Mouse (Mus musculus): ENCODE measurements around the gene Hnrnph3.
A peak's percentile ranks its signal among the peaks of the same experiment; 100 is the strongest.

Gene Hnrnph3

GRCm38 (mm10) chr10:63032267-63032666 is 8.2 kb upstream of the Hnrnph3 start:
- DNase-seq (ENCODE audit: low read depth, low spot score): no peak

GRCm38 (mm10) chr10:63028396-63028795 is 4.4 kb upstream of the Hnrnph3 start:
- no peak for DNase-seq (ENCODE audit: low read depth, low spot score)

- DNase-seq (ENCODE audit: low read depth, low spot score): no peak
These were observed 3.6 kb upstream of the Hnrnph3 start for GRCm38 (mm10) chr10:63027376-63028161.

- no peak for DNase-seq (ENCODE audit: low read depth, low spot score)
These were observed 2.8 kb upstream of the Hnrnph3 start for GRCm38 (mm10) chr10:63026795-63027160.

- DNase-seq (ENCODE audit: low read depth, low spot score): no peak
These were observed 2.3 kb upstream of the Hnrnph3 start for GRCm38 (mm10) chr10:63026156-63026794.

GRCm38 (mm10) chr10:63025491-63026011 is 1.5 kb upstream of the Hnrnph3 start:
- DNase-seq (ENCODE audit: low read depth, low spot score): no peak

- DNase-seq (ENCODE audit: low read depth, low spot score): no peak
These were observed 999 bp upstream of the Hnrnph3 start for GRCm38 (mm10) chr10:63025016-63025415.

- peak; percentile 51 for DNase-seq (ENCODE audit: low read depth, low spot score)
These were observed 528 bp upstream of the Hnrnph3 start for GRCm38 (mm10) chr10:63024580-63024910.

- DNase-seq (ENCODE audit: low read depth, low spot score): peak; percentile 46
These were observed 782 bp downstream of the Hnrnph3 start for GRCm38 (mm10) chr10:63023121-63023748.

- no peak for DNase-seq (ENCODE audit: low read depth, low spot score)
These were observed 1.4 kb downstream of the Hnrnph3 start for GRCm38 (mm10) chr10:63022541-63023120.

- no peak for DNase-seq (ENCODE audit: low read depth, low spot score)
These were observed 2.3 kb downstream of the Hnrnph3 start for GRCm38 (mm10) chr10:63021702-63022101.

- DNase-seq (ENCODE audit: low read depth, low spot score): no peak
These were observed 4.7 kb downstream of the Hnrnph3 start for GRCm38 (mm10) chr10:63019304-63019703.

- no peak for DNase-seq (ENCODE audit: low read depth, low spot score)
These were observed 9.8 kb downstream of the Hnrnph3 start for GRCm38 (mm10) chr10:63014168-63014567.

- DNase-seq (ENCODE audit: low read depth, low spot score): no peak
These were observed 10.5 kb downstream of the Hnrnph3 start for GRCm38 (mm10) chr10:63013476-63013875.

GRCm38 (mm10) chr10:63011556-63011955 is 12.5 kb downstream of the Hnrnph3 start:
- DNase-seq (ENCODE audit: low read depth, low spot score): no peak

GRCm38 (mm10) chr10:63010268-63010667 is 13.7 kb downstream of the Hnrnph3 start:
- no peak for DNase-seq (ENCODE audit: low read depth, low spot score)

GRCm38 (mm10) chr10:63008193-63008592 is 15.8 kb downstream of the Hnrnph3 start:
- DNase-seq (ENCODE audit: low read depth, low spot score): no peak

- DNase-seq (ENCODE audit: low read depth, low spot score): no peak
These were observed 19.5 kb downstream of the Hnrnph3 start for GRCm38 (mm10) chr10:63004556-63004955.

GRCm38 (mm10) chr10:63003252-63003651 is 20.8 kb downstream of the Hnrnph3 start:
- no peak for DNase-seq (ENCODE audit: low read depth, low spot score)

GRCm38 (mm10) chr10:63000584-63000983 is 23.4 kb downstream of the Hnrnph3 start:
- DNase-seq (ENCODE audit: low read depth, low spot score): no peak

- no peak for DNase-seq (ENCODE audit: low read depth, low spot score)
These were observed 30.0 kb downstream of the Hnrnph3 start for GRCm38 (mm10) chr10:62993991-62994390.

GRCm38 (mm10) chr10:62990636-62991035 is 33.4 kb downstream of the Hnrnph3 start:
- no peak for DNase-seq (ENCODE audit: low read depth, low spot score)
